In genomic region chr9:89066378-89067142, GRCm38 (mm10) we compare ENCODE assay signal across 8 mouse cellular contexts. TPM values are rescaled to one million over a fixed set of nuclear protein-coding genes. Genes with fewer than 3 reads are reported as not detected.
A peak's percentile ranks its signal among the peaks of the same experiment; 100 is the strongest.
DNase-seq lines count a peak whose midpoint lies in the region; ATAC-seq lines count a peak whose summit lies in the region.
"Not testable (repeated sequence)": the region's sequence is repeated elsewhere in the genome, so short reads cannot be mapped to it uniquely, and the experiment has no call there.

No protein-coding gene starts in this region.

- peak; percentile 97 for ATAC-seq in embryonic facial prominence, embryonic 11.5 days (replicated peaks; ENCODE audit: insufficient number of reproducible peaks, low FRiP score, low TSS enrichment, low read depth)
- peak; percentile 100 for ATAC-seq in granulocyte monocyte progenitor cell, adult 5-6 weeks (replicated peaks; ENCODE audit: poor library complexity, severe bottlenecking)
- peak; percentile 99 for ATAC-seq in intestine, embryonic 15.5 days

- not testable (repeated sequence) for H3K4me2 ChIP-seq in embryonic facial prominence, embryonic 11.5 days (ENCODE audit: low read depth, low read length)
- peak overlapping the region; percentile 33; the same call in 1 of the 2 replicates for H3K4me2 ChIP-seq in intestine, embryonic 15.5 days (replicated peaks)

- not testable (repeated sequence) for H3K27me3 ChIP-seq in embryonic facial prominence, embryonic 11.5 days (ENCODE audit: control insufficient read depth, insufficient read depth, low read length); intestine, embryonic 15.5 days (replicated peaks)

- 72% methylated on average over 28 of the region's 44 CpGs for WGBS in embryonic facial prominence, embryonic 11.5 days
- 57% methylated on average over 41 of the region's 44 CpGs for WGBS in intestine, embryonic 15.5 days

- not testable (repeated sequence) for H3K36me3 ChIP-seq in embryonic facial prominence, embryonic 11.5 days (replicated peaks; ENCODE audit: control insufficient read depth, insufficient read depth, low read depth, low read length); intestine, embryonic 15.5 days

- H3K27ac ChIP-seq in embryonic facial prominence, embryonic 11.5 days (replicated peaks; ENCODE audit: low read depth, low read length); intestine, embryonic 15.5 days: not testable (repeated sequence)

- H3K9ac ChIP-seq in embryonic facial prominence, embryonic 11.5 days (replicated peaks; ENCODE audit: low read length); intestine, embryonic 15.5 days: not testable (repeated sequence)

- H3K4me3 ChIP-seq in embryonic facial prominence, embryonic 11.5 days (ENCODE audit: low read depth, low read length); intestine, embryonic 15.5 days (replicated peaks): not testable (repeated sequence)

- H3K4me1 ChIP-seq in embryonic facial prominence, embryonic 11.5 days (ENCODE audit: control insufficient read depth, insufficient read depth, low read length); intestine, embryonic 15.5 days (replicated peaks): not testable (repeated sequence)

- H3K9me3 ChIP-seq in embryonic facial prominence, embryonic 11.5 days (replicated peaks; ENCODE audit: control insufficient read depth, low read length); intestine, embryonic 15.5 days: not testable (repeated sequence)

- peak; percentile 82 for DNase-seq in adrenal gland, adult 2 months
- peak; percentile 7 for DNase-seq in embryonic facial prominence, embryonic 11.5 days (ENCODE audit: low spot score)
- peak; percentile 53 to 72 for DNase-seq in left cerebral cortex, adult 8-10 months (ENCODE audit: low spot score in 2 of 2)
- peak; percentile 76 for DNase-seq in lung, postnatal 25 days (ENCODE audit: low spot score)
- DNase-seq in ovary, postnatal 36 days (ENCODE audit: low spot score) = peak; percentile 66
- DNase-seq in thymus, postnatal 4 days = peak; percentile 45

RNA-seq across cellular contexts. Expression of gene Trim43b, which starts 26.1 kb away (rescaled TPM):
- total RNA-seq in adrenal gland, adult 2 months (2021) = under 1 TPM; 0.46 to 0.48 TPM
- not detected in 2 replicates for polyA plus RNA-seq in adrenal gland, adult 2 months (2012; rRNA removed)
- not detected in 2 replicates for polyA plus RNA-seq in embryonic facial prominence, embryonic 11.5 days (2014; fragmentation: Nextera tagmentation; extraction: Ambion mirVana)
- total RNA-seq in granulocyte monocyte progenitor cell, adult 5-6 weeks (2014; fragmentation: Nextera tagmentation) = not detected in 2 replicates
- not detected in 2 replicates for total RNA-seq in granulocyte monocyte progenitor cell, adult 5-6 weeks (2017)
- not detected in 2 replicates for polyA plus RNA-seq in intestine, embryonic 15.5 days (2015; fragmentation: Nextera tagmentation; extraction: Ambion mirVana)
- under 1 TPM in 2 of 4 experiments, not detected in 2; 0.28 to 0.61 TPM for total RNA-seq in left cerebral cortex, adult 8-10 months (2022)

Comparison
In these comparisons a context has a peak if more than half of its experiments do, and no peak if none do; other contexts are left out.
1. DNase-seq: peak in every context shown above with its lines; median percentile 82 in adrenal gland, adult 2 months; 76 in lung, postnatal 25 days; 66 in ovary, postnatal 36 days; 62 in left cerebral cortex, adult 8-10 months; 45 in thymus, postnatal 4 days; 7 in embryonic facial prominence, embryonic 11.5 days.